Mouse (Mus musculus) C2C12 (cell line): ENCODE measurements at regions not wholly inside any gene's neighbourhood (a gene's known extent, or its start where the extent isn't known, plus 50 kb on each side); places are given as distances from the start of the nearest gene placed in this dataset.

Experiments
- CEBPB ChIP-seq: IDR thresholded peaks from one replicate; pipeline ENCODE4 v1.6.1; 2011; ENCODE audit warnings: low read depth, mild to moderate bottlenecking, control low read depth, moderate library complexity
- CTCF ChIP-seq: IDR thresholded peaks from one replicate; pipeline ENCODE4 v1.5.1; 2011; ENCODE audit not compliant: control insufficient read depth, insufficient read depth, insufficient read length
- MAX ChIP-seq: IDR thresholded peaks from one replicate; pipeline ENCODE4 v1.6.1; 2011; ENCODE audit warnings: mild to moderate bottlenecking, control low read depth

- TF ChIP-seq MAX (no peak), CEBPB (no peak), CTCF (no peak)
Observed at GRCm38 (mm10) chr1:126955839-126956720, 125.5 kb upstream of the Nckap5 start.
